Mouse (Mus musculus) MN1 (cell line): Measurements from ENCODE around the gene Large2.

Experiments used
- DNase-seq: peaks from one replicate; pipeline ENCODE4 v3.0.0-alpha.2; 2016; ENCODE audit warnings: low spot score

Gene Large2

DNA sequence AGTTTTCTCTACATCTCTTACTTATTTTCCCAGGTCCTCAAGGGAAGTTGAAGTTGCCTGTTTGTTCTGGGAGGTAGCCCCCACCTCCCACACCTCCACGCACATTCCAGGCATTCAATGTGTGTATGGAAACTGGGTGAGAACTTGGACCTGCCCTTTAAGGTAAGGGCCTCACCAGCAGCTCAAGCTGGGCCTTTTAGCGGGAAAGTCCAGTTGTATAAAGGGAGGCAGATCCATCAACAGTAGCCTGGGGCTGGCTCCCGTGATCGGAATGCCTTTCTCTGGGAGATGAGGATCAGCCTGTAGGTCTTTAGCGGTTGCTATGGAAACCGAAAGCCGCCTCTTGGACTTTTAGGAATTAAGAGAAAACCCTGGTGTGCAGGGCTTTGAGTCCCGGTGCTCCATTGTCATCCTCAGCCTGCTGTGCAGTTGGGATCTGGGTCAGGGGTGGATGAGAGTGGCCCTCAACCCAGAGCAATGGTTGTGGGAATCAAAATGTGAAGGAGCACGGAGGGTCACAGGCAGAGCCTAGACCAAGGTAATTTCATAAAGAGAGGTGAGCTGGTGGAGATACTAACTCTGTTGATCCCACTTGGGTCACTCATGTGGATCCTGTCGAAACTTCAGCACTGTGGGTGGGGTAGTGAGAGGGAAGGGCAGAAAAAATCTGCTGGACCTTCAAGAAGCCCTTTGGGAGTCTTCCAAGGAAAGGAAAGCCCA lies 2.5 kb downstream of the Large2 start:
- peak; percentile 30 for DNase-seq

DNA sequence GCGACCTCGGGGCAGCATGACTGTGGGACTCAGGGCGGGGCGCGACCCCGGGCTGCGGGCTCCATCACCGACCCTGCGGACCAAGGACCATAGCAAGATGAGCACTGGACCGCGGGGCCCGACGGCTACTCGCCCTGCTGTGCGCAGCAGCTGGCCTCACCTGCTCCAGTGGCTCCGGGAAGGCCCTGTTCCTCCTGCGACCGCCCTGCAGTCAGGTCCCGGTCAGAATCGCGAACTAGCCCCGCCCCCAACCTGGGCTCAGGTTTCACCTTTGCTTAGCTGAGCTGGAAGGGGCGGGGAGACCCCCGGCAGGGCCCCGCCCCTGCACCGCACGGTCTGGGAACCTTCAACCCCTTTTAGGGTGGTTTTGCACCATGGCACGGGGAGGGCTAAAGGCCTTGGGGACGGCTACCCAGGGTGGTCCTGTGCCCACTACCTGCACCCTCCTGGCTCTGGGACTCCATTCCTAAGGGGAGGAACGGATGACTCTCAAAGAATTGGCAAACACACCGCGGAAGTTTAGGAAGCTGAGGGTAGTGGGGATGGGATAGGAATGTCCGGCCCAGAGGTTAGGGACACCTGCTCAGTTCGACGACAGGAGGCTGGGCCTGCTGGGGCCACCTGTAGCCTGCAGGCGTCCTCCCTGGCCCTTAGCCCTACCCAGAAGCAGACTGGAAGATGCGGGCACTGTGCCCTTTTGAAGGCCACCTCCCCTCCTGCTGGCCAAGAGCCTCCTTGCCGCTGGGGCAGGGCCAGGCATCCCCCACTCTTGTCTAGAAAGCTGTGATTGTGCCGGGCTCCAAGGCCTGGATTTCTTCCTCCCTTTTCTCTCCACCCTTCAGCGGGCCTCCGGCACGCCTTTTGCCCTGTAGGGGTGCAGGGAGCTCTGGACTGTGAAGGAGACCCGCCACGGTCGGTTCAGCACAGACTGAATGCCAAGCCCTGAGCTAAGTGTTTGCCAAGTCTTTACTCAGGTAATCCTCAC lies 3.6 kb downstream of the Large2 start:
- no peak for DNase-seq

DNA sequence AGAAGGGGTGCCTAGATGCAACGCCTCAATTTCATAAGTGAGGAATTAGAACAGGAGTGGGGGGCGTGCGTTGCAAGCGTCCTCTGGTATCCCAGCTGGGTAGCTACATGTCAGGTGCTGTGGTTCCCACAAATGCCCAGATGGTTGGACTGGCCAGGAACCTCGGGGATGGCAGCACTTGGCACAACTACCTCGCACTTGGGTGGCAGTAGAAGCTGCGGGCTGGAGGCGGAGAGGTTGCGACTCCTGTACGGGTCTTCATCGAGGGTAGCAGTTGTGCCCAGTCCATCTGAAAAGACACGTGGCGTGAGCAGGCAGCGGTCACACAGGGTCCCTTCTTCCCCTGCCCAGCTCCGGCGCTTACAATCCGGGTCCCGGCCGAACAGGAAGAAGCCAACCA lies 4.3 kb downstream of the Large2 start:
- no peak for DNase-seq

DNA sequence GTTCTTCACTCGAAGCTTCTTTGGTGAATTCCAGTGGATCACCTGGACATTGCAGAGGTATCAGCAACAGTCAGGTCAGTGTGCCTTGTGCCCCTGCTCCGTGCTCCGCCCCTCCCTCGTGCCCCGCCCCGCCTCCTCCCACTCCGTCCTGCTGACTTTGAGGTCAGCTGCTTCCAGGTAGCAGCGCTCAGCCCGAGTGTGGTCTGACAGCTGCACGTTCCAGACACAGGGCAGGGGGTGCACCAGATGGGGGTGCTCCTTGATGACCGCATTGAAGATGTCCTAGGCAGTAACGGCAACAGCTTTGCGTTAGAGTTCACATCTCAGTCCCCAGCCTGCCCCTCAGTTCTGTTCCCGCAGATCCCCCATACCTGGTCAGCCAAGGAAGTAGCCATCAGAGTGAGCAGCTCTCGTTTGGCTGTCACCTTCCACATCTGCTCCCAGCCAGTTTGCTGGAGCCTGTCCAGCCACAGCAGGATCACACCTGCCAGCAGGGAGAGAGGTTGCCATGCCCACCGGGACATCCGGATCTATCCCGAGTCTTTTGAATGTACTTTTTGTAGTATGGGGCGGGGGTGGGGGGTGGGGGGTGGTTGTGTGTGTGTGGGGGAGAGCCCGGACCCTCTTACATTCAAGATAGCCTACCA lies 7.2 kb downstream of the Large2 start:
- DNase-seq = no peak

DNA sequence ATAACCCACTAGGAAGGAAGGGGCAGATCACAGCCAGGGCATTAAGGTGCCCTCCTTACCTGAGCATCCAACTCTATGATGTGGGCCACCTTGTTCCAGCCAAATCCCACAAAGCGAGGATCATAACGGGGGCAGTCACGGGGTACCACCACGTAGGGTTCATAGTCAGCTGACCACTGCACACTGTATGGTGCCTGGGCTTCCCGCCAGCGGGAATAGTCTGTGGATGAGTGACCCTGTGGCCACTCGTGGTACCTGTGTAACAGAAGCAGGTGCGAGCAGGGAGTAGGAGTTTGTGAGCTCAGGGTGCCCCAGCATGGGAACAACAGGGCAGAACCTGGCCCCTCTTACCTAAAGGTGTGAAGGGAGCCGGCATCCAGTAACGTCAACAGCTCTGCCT lies 9.1 kb downstream of the Large2 start:
- DNase-seq = no peak

DNA sequence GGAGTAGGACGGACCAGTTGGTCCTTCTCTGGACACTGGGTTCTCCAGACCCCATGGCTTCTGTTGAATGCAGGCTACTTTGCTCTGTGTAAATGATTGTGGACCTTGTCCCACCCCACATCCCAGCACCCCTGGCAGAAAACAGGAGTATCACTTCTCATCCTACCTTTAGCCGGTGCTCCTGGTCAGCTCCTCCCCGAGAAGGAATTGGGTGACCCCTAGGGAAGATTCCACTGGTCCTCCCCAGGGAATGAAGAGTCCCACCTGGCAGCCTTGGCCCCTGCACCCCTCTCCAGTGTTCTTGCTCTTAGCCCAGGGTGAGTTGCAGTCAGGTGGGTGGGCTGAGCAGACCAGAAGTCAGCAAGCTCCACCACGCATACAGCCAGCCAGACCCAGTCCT lies 10.6 kb downstream of the Large2 start:
- DNase-seq = no peak

DNA sequence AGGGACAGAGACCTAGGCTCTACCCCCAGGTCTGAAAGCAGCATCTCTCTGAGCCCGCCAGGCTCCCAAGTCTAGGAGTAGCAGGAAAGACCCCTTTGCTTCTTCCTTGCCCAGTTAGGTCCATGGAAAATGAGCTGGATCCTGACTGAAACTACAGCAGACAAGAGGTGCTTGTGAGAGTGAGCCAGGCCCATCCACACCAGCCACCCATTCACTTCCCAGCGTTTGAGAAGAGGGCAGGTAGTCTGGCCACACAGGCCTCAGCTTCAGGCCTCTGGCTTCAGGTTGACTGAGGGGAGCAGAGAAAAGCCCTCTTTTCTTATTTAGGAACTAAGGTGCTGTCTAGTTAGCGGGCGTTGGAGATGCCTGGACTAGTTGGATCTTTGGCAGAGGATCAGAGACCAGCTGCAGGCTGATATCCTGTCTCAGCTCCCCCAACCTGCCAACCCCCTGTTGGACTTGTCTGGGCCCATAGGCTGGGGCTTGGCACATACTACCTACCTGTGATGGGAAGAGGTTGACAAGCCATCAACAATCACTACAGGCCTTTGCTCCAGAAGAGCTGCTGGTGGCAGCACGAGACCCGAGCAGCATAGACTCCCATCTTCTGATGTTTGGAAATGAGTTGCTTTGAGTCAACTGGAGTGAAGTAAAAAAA lies 12.0 kb downstream of the Large2 start:
- no peak for DNase-seq

DNA sequence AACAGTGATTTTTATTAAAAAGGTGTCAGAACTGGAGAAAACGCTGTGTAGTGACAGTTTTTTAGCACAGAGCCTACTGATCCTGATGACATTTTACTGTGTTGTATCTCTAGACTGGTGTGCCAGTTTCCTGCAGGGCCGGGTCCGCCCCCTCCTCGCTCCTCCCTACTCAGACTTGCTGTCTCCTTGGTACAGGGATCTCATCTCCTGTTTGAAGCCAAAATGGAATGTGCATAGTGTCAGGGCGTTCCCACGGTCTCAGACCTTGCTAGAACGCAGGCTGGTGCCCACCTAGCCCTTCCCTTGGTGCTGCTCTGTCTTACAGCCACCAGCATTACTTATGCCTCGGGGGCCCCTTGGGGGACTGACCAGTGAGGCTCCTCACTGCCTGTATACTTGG lies 12.9 kb downstream of the Large2 start:
- DNase-seq = no peak

DNA sequence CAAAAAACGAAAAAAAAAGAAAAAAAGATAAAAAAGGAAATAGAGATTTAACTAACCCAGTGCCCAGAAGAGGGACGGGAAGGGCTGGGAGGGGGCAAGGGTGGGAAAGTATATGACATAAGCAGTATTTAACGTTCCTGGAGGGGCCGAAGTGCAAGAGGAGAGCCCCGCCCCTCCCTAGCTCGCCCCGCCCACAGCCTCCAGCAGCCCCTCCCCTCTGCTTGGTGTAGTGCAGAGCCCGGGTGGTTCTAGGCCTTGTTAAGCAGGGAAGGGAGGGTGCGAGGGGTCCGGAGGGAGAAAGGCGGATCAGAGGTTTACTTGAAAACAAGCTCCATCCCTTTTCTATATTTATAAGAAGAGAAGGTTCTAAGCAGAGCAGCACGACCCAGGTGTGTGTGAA lies 13.8 kb downstream of the Large2 start:
- DNase-seq = no peak

DNA sequence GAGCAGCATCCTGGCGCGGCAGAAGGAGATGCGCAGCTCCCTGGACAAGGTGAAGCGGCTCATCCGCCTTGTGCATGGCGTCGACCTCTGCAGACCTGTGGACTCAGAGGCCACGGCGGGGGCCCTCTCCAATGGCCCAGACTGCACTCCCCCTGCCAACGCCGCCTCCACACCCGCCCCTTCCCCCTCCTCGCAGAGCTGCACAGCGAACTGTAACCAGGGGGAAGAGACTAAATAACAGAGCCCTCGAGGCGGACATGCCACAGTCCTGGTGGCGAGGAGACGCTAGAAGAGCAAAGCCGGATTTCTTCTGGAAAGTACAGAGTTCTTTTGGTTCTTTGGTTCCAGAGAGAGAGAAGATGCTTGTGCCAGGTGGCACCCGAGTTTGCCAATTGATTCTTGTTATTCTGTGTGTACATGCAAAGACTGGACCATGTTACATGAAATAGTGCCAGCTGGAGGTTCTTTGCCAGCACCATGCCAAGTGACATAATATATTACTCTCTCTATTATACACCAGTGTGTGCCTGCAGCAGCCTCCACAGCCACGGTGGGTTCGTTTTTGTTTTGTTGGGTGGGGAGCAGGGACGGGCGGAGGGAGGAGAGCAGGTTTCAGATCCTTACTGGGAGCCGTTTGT lies 14.4 kb downstream of the Large2 start:
- DNase-seq = no peak

DNA sequence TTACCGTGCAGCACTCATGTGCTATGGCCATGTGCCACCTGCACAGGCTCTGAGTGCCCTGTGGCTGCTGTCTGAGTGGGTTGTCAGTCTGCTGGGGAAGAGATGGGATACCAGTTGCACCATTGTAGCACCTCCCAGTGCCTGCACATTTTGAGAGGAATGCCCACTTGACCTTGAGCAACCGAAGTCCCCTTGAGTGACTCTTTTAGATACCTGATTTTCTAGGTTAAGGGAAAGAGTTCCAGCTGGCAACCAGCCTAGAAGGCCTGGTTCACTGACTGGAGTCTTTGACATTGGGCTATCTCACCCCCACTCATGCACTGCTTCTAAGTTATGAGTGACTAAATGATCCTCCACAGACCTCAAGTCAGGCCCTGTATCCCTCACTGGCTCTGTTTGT lies 15.4 kb downstream of the Large2 start:
- no peak for DNase-seq

DNA sequence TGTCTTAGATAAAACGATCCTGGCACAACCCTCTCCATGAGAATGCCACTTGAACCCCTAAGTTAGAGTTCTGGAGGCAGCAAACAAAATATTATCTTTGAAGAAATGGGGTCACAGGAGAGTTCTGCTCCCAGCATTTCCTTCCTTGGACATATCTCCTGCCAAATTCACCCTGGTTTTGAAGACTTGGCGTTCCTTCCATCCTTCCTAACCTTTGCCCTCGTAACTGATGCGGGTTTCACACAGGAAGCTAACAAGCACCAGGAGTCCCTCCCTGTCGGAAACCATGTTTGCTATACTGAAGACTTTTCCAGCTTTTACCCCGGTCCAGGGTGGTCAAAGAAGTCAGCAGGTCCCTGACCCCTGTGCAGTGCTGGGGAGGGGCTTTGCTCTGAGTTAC lies 20.4 kb downstream of the Large2 start:
- DNase-seq = no peak

DNA sequence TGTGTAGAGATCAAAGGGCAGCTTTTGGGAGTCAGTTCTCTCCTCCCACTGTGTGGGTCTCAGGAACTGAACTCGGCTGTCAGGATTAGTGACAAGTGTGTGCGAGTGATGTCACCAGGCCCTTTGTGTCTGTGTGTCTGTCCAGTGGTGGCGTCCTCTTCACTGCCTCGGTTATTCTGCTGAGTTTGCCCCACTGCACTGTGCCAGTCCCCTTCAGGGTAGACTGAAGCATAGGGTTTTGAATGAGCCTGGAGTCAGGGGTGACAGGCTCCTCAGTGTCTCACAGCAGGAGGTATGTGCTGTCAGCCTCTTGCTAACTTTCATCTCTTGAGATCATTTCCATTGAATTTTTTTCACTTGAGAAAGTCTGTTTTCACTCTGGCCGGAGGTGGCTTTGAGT lies 21.3 kb downstream of the Large2 start:
- no peak for DNase-seq

DNA sequence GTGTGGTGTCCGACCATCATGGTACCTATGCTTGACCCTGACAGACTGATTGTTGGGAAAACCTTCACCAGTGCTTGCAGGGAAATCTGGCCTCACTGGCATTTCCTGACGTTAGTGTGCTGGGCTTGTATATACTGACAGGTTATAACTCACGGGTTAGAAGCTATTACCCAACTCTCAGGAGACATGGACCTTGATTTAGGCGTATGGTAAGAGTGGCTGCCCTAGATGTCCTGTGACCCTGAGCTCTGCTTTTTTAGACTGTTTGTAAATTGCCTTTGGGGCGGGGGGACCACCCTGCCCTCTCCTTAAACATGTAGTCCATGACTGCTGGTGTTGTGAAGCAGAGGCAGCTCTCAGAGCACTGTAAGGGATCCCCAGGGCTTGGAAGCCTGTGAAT lies 24.0 kb downstream of the Large2 start:
- DNase-seq = no peak

DNA sequence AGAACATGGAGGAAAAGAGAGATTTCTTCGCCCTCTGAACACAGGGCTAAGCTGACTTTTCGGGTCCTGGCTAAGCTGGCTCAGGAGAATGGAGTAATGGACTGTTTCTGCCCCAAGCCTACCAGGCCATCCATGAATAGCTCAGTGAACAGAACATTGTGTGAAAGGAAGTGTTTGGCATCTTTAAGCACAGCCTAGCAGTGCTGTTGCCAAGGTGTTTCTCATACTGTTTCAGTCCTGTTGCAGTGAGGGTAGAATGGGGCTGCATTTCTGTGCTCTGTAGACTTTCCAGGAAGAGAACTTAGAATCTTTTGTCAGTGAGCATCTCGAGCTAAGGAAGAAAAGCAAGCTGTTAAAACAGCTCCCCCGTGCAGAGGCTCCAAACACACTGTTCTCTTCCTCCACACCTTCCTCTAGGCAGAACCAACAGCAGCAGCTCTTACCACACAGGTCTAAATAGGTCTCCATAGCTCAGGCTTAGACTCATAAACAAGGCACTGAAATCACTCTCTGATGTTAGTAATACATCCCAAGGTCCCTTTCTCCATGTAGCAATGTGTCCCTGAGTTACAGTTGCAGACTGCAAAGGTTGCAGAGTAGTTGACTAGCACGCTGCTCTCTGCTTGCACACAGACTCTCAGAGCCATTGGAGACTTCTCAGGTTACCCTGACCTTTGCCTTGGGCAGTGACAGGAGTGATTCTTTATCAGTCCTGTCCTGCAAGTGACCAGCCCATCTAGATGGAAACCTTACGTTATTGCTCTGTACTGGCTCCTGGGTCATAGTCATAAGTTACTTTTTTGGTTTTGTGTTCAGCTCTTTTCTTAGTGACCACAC lies 24.9 kb downstream of the Large2 start:
- DNase-seq = no peak

DNA sequence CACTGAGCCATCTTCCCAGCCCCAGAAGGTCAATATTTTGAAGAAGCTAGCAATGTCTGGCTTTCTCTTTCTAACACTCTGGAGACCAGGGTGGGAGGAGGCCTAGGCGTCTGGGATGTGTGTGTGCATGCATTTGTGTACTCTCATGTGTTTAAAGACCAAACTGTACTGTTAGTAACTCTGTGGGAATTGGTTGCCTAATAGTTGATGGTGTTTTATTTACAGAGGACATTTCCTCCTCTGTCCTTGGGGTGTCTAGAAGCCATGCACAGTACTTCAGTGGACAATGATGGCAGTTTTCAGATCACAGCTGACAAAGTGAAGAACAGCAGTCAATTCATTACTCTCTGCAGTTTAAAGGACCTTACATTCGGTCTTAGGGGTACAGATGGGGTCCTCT lies 27.5 kb downstream of the Large2 start:
- no peak for DNase-seq

DNA sequence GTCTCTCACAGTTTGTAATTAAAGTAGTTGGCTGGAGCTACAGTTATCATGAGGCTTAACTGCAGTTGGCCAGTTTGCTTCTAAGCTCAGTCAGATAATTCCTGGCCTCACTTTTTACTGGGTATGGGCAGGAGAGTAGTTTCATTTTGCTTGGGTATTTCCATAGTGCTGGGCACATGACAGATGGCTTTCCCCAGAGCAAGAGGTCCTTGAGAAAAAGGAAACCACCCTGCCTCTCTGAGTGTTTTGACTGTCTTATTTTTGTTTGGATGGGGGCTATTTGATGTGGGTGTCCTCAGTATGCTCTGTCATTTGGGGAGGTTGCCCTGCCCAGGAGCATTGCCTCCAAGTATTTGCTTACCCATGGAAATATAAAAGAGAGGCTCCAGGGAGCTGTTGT lies 32.3 kb downstream of the Large2 start:
- no peak for DNase-seq

DNA sequence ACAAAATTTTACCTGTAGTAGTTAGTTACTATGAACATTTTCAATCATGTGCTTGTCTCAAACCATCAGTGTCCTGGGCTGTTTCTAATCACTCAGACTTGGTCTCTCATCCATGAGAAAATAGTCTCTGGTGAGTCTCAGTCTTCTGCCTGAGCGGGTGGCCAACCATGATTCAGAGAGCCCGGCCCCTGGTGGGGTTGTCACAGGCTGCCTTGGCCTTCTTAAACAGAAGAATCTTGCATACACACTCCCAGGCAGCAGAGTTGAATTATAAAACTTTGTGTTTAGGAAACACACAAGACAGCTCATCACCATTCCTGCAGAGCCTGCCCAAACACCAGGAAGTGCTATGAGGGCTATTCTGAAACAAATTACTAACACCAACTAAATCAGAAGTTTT lies 42.8 kb downstream of the Large2 start:
- DNase-seq = no peak

DNA sequence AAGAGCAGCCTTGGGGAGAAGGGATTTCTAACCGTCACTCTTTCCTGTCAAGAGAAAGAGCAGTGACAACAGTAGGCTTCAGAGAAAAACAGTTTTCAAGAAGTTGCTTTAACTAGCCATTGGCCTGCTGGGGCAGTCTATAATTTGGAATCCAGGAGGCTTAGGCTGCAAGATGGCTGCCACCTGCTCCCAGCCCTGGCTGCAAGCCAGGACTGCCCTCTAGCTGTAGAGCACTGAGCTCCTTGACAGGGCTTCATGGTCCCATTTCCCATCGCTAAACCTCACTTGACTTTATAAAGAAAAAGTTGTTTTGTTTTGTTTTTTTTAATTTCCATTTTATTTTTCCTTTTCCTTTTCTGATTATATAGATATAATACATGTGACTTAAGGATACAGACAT lies 43.3 kb downstream of the Large2 start:
- peak; percentile 66 for DNase-seq

DNA sequence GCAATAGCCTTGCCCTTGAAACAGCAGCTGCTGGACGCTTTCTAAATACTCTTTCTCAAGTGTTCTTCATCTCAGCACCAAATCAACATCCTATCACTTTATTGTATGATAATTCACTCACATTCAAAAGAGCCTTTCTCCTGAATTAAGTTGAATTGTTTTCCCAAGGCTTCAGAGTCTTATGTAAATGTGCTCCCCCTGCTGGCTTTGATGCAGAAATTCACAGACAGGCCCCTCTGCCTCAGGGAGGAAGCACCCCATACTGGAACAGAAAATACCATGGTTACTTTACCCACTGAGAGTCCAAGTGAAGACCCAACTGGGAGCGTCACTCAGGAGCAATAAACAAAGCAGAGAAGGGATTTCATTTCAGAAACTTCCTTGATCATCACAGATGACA lies 43.8 kb downstream of the Large2 start:
- peak; percentile 63 for DNase-seq

DNA sequence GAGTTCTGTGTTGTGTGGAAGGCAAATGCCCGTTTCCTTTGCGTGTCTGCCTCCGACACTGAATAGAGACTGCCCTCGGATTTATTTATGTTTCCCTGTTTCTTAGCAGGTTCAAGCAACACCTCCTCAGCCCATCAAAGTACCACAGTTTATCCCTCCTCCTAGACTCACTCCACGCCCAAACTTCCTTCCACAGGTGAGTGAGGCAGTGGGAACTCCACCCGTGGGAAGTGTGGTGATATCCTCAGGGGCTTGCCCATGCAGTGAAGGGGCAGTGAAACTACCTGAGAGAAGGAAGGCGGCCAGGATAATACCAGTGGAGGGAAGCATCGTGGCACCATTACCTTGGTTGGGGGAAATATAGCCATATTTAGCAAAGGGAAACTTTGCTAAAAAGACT lies 46.5 kb downstream of the Large2 start:
- no peak for DNase-seq
